14 mouse cellular contexts compared by ENCODE assay signal in the genomic region with DNA sequence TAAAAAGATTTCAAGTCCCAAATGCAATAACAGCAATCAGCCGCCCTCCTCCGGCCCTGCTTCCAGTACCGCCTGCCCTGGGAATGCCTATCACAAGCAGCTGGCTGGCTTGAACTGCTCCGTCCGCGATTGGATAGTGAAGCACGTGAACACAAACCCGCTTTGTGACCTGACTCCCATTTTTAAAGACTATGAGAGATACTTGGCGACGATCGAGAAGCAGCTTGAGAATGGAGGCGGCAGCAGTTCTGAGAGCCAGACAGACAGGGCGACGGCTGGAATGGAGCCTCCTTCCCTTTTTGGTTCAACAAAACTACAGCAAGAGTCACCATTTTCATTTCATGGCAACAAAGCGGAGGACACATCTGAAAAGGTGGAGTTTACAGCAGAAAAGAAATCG.
"Had no signal": no experiment of that assay in that cellular context is flagged by ENCODE, and none has a peak within 500 bp of the region (broad histone marks: within the 10 kb centered on the region; RNA-seq: fewer than 3 reads in every experiment).

No protein-coding gene starts in this region.

- ATAC-seq: intestine, postnatal 0 days; liver, embryonic 12.5 days; midbrain, embryonic 13.5 days; midbrain, embryonic 16.5 days had no signal

- DNase-seq: kidney, adult 2 months; kidney, postnatal 25 days; liver; lung, adult 18-20 months; lung, postnatal 10 days; lung, postnatal 36 days; retina, postnatal 1 day; spleen, adult 18-20 months; thymus, adult 18-20 months; thymus, postnatal 36 days had no signal
